Mouse (Mus musculus): ENCODE results near the gene Mitf. TPM values are rescaled to one million over a fixed set of nuclear protein-coding genes. Genes with fewer than 3 reads are reported as not detected.

Mitf gene
- total RNA-seq, 2 experiments from 2014 or later: 5.4 to 8.0 TPM

DNA sequence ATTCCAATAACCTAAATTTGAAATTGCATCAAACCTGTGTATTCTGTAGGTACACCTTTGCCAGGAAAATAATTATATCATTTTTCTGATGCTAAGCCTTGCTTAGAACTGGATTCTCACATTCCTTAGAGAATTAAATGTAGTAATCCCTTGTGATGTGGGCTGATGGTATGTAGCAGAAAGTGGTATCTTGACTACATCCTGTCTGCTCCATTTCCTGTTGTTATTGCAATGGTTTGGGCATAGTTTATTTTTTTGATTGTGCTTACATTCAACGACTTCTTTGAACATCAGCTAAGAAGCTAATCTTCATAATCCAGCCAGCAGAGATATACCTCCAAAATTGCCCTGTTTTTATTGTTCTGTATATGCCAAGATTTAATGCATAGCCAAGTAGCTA, 217.0 kb downstream of the Mitf start:
- no peak for DNase-seq (ENCODE audit: low spot score in 2 of 2)

DNA sequence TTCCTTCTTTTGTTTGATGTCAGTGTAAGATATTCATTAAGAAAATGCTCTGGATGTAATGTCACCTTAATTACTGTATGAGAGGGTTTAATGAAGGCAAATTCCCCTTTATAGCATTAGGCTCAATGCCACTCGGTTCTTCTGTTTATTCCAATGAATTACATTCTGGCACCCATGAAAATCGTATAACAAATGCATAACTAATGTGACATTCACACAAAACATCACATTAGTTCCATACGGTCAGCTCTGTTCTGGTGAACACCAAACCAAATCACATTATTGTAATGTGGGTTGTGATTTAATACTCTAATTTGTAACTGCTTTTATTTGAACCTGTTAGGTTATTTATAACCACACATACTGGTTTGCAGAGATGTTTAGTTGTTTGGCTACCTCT, 231.7 kb downstream of the Mitf start:
- DNase-seq (ENCODE audit: low spot score in 2 of 2): no peak

GRCm38 (mm10) chr6:98041795-98042194, 234.9 kb downstream of the Mitf start:
- no peak for DNase-seq (ENCODE audit: low spot score in 2 of 2)

GRCm38 (mm10) chr6:98046295-98047108, 239.7 kb downstream of the Mitf start:
- peak in 1 of 2 experiments; percentile 67 for DNase-seq (ENCODE audit: low spot score in 2 of 2)

GRCm38 (mm10) chr6:98047741-98048140, 240.9 kb downstream of the Mitf start:
- no peak for DNase-seq (ENCODE audit: low spot score in 2 of 2)

- DNase-seq (ENCODE audit: low spot score in 2 of 2): no peak
Measured at GRCm38 (mm10) chr6:98048671-98049438, 242.0 kb downstream of the Mitf start.

DNA sequence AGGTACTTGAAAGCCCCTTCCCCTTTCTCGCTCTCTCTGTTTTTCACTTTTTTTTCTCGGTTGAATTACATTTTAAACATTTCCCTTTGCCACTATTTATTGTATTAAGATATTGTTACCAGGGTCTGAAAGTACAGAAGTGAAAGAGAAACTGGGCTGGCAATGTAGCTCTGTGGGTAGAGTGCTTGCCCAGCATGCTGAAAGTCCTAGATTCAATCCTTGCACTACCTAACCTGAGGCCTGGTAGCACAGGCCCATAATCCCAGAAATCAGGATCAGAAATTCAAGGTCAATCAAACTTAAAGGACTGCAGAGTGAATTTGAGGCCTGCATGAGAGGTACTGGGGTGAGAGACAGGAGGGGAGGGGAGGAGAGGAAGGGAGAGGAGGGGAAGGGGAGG, 242.7 kb downstream of the Mitf start:
- no peak for DNase-seq (ENCODE audit: low spot score in 2 of 2)

DNA sequence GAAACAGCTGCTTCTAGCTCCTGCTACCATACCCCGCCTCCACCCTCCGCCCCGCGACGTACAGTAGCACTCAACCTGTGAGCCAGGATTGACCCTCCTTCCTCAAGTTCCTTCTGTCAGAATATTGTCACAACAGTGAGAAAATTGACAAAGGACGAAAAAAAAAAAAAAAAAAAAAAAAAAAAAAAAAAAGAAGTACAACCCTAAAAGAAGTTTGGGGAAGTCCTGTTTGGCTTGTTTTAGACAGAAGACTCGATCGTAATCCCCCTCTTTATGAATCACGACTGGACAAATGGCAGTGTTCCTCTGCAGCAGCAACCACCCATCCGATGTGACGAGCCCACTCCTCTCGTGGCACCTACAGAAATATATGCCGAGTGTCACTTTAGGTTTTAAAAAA, 255.0 kb downstream of the Mitf start:
- DNase-seq (ENCODE audit: low spot score in 2 of 2): no peak

GRCm38 (mm10) chr6:98064926-98065325, 258.1 kb downstream of the Mitf start:
- no peak for DNase-seq (ENCODE audit: low spot score in 2 of 2)

DNA sequence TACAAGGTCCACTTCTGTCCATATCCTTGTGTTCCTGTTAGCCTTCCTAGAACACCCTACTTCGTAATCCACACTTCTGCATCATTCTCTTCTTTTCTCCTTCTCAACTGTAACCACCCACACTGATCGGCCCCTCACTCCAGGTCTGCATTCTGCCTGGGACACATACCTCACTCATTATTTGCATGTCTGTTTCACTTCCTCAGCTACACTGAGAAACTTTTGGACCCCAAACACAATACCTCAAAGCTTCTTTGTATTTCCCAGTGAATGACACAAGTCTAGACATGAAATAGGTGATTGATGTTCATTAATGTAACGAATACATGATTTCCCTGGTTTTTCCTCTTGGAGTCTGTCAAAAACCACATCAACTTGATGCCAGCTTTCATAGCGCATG, 259.6 kb downstream of the Mitf start:
- no peak for DNase-seq (ENCODE audit: low spot score in 2 of 2)

Other genes with a start within 250 kb of the Mitf start
- gene Frmd4b, start 189.5 kb upstream of the Mitf start, total RNA-seq (2021): 10 to 100 TPM; 32.8 to 36.3 TPM